ENCODE assay signal across 22 mouse cellular contexts in the genomic region with DNA sequence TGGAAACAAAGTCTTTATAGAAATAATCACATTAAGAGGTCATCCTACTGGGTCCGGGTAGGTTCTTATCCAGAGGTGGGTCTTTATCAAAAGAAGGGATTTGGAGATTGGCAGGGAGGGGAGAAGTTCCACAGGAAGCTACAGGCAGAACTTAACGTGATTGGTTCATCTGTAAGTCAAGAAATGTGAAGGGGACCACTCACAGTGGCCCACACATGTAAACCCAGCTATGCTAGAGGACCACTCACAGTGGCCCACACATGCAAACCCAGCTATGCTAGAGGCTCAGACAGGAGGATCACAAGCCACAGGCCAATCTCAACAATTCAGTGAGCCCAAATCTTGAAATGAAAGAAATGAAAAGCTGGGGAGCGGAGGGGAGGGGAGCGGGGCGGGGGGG.
"Had no signal": no experiment of that assay in that cellular context is flagged by ENCODE, and none has a peak within 500 bp of the region (broad histone marks: within the 10 kb centered on the region; RNA-seq: fewer than 3 reads in every experiment).

No protein-coding gene starts in this region.

- H3K27ac ChIP-seq: heart, embryonic 10.5 days; hindbrain, embryonic 13.5 days; hindbrain, embryonic 15.5 days; hindbrain, postnatal 0 days; layer of hippocampus, adult 2 months; limb, embryonic 10.5 days; limb, embryonic 12.5 days; liver, embryonic 13.5 days; liver, embryonic 15.5 days had no signal

- DNase-seq: gastrocnemius, postnatal 14 days; gastrocnemius, postnatal 36 days; heart, adult 18-20 months; heart, postnatal 14 days; heart, postnatal 36 days; kidney, adult 18-20 months; kidney, adult 8-10 months; kidney, postnatal 10 days; kidney, postnatal 25 days; kidney, postnatal 4 days; liver; liver, embryonic 13.5 days; liver, postnatal 0 days had no signal

- H3K36me3 ChIP-seq: heart, embryonic 10.5 days; heart, embryonic 12.5 days; hindbrain, embryonic 13.5 days; hindbrain, embryonic 15.5 days; limb, embryonic 10.5 days; limb, embryonic 12.5 days; liver, embryonic 13.5 days; liver, embryonic 15.5 days had no signal

- H3K9ac ChIP-seq: heart, embryonic 12.5 days; hindbrain, embryonic 13.5 days; hindbrain, embryonic 15.5 days; limb, embryonic 12.5 days; liver, embryonic 13.5 days; liver, embryonic 15.5 days; liver, postnatal 0 days had no signal

- H3K27me3 ChIP-seq: heart, embryonic 12.5 days; hindbrain, embryonic 13.5 days; hindbrain, embryonic 15.5 days; limb, embryonic 12.5 days; liver, embryonic 13.5 days; liver, embryonic 15.5 days had no signal

- H3K9me3 ChIP-seq: heart, embryonic 10.5 days; heart, embryonic 12.5 days; hindbrain, embryonic 13.5 days; hindbrain, embryonic 15.5 days; limb, embryonic 10.5 days; limb, embryonic 12.5 days; liver, embryonic 13.5 days; liver, embryonic 15.5 days had no signal

- H3K4me1 ChIP-seq: hindbrain, embryonic 15.5 days; liver, embryonic 13.5 days; liver, embryonic 15.5 days had no signal

- H3K4me3 ChIP-seq: heart, embryonic 10.5 days; heart, embryonic 12.5 days; hindbrain, embryonic 13.5 days; hindbrain, embryonic 15.5 days; layer of hippocampus, adult 2 months; limb, embryonic 10.5 days; limb, embryonic 12.5 days; liver, embryonic 13.5 days; liver, embryonic 15.5 days had no signal
